In genomic region chr14:24240831-24241230, GRCm38 (mm10) we compare ENCODE assay signal across 24 mouse cellular contexts. TPM values are rescaled to one million over a fixed set of nuclear protein-coding genes. Genes with fewer than 3 reads are reported as not detected.
DNase-seq lines count a peak whose midpoint lies in the region; ATAC-seq and TF ChIP-seq lines count a peak whose summit lies in the region.
"Had no signal": no experiment of that assay in that cellular context is flagged by ENCODE, and none has a peak within 500 bp of the region (broad histone marks: within the 10 kb centered on the region; RNA-seq: fewer than 3 reads in every experiment).

No protein-coding gene starts in this region.

- no peak for ATAC-seq in kidney, embryonic 16.5 days (ENCODE audit: low FRiP score, low TSS enrichment)
- no peak for ATAC-seq in kidney, embryonic 15.5 days (replicated peaks; ENCODE audit: low FRiP score)
- ATAC-seq: forebrain, embryonic 14.5 days had no signal

- no peak for TF ChIP-seq CTCF in kidney, adult 2 months (conservative IDR thresholded peaks at IDR 0.05; ENCODE audit: insufficient read depth, insufficient read length, low read depth, low read length)

- peaks cover 16% of the 10 kb centered on the region for H3K4me1 ChIP-seq in kidney, adult 2 months (ENCODE audit: control insufficient read depth, insufficient read depth, low read length)
- peaks cover 34% of the 10 kb centered on the region; the same call in 1 of the 2 replicates for H3K4me1 ChIP-seq in kidney, embryonic 16.5 days (ENCODE audit: insufficient read depth, low read length)
- H3K4me1 ChIP-seq in kidney, embryonic 15.5 days, result peaks cover 32% of the 10 kb centered on the region

- WGBS in kidney, adult 2 months, result 51% methylated on average over 6 of the region's 6 CpGs
- WGBS in kidney, embryonic 16.5 days, result 59% methylated on average over 6 of the region's 6 CpGs
- WGBS in kidney, embryonic 15.5 days, result 62% methylated on average over 6 of the region's 6 CpGs

- no peak overlapping the region for H3K4me3 ChIP-seq in kidney, adult 2 months (ENCODE audit: insufficient read depth, low read depth, low read length)
- H3K4me3 ChIP-seq in kidney, embryonic 16.5 days (ENCODE audit: low read length), result no peak overlapping the region
- H3K4me3 ChIP-seq in kidney, embryonic 15.5 days (replicated peaks), result no peak overlapping the region
- H3K4me3 ChIP-seq: embryonic facial prominence, embryonic 13.5 days; embryonic facial prominence, embryonic 15.5 days; erythroblast, embryonic 14.5 days; forebrain, embryonic 10.5 days; forebrain, embryonic 12.5 days had no signal

- H3K27me3 ChIP-seq in kidney, adult 2 months (replicated peaks; ENCODE audit: control insufficient read depth, insufficient read depth, low read length), result no peaks in the 10 kb centered on the region
- H3K27me3 ChIP-seq in kidney, embryonic 16.5 days (ENCODE audit: insufficient read depth, low read length), result no peaks in the 10 kb centered on the region
- H3K27me3 ChIP-seq in kidney, embryonic 15.5 days, result no peaks in the 10 kb centered on the region
- H3K27me3 ChIP-seq: embryonic facial prominence, embryonic 13.5 days; embryonic facial prominence, embryonic 15.5 days; forebrain, embryonic 12.5 days had no signal

- H3K4me2 ChIP-seq in kidney, embryonic 16.5 days (replicated peaks; ENCODE audit: low read depth, low read length), result no peak overlapping the region
- no peak overlapping the region for H3K4me2 ChIP-seq in kidney, embryonic 15.5 days
- H3K4me2 ChIP-seq: embryonic facial prominence, embryonic 13.5 days; embryonic facial prominence, embryonic 15.5 days; forebrain, embryonic 12.5 days had no signal

- peak; percentile 74 for DNase-seq in kidney, adult 2 months
- DNase-seq in kidney, postnatal 14 days, result peak; percentile 27
- no peak for DNase-seq in kidney, postnatal 10 days
- peak; percentile 43 to 66 for DNase-seq in kidney, postnatal 36 days
- DNase-seq: adrenal gland, adult 2 months; adrenal gland, postnatal 10 days; adrenal gland, postnatal 25 days; cerebellum, adult 11 months; cerebellum, adult 18-20 months; cerebellum, adult 8-10 months; cerebellum, adult 9-11 months; cerebellum, postnatal 14 days; cerebellum, postnatal 36 days; embryo, embryonic 11 days had no signal

- TF ChIP-seq POLR2A in kidney, adult 2 months (IDR thresholded peaks at IDR 0.05; ENCODE audit: low read depth, low read length), result no peak

- H3K27ac ChIP-seq in kidney, adult 2 months (ENCODE audit: insufficient read depth, low read depth, low read length), result 0 out of 2 replicates have a peak overlapping the region, but pooled peaks have one; percentile 25
- no peak overlapping the region for H3K27ac ChIP-seq in kidney, embryonic 16.5 days (ENCODE audit: low read length)
- no peak overlapping the region for H3K27ac ChIP-seq in kidney, embryonic 15.5 days
- H3K27ac ChIP-seq: embryonic facial prominence, embryonic 13.5 days; embryonic facial prominence, embryonic 15.5 days; forebrain, embryonic 10.5 days; forebrain, embryonic 12.5 days had no signal

- no peaks in the 10 kb centered on the region for H3K36me3 ChIP-seq in kidney, adult 2 months (ENCODE audit: control insufficient read depth, insufficient read depth, low read length)
- H3K36me3 ChIP-seq in kidney, embryonic 16.5 days (ENCODE audit: insufficient read depth, low read length), result peaks cover 6% of the 10 kb centered on the region; the same call in 1 of the 2 replicates
- H3K36me3 ChIP-seq in kidney, embryonic 15.5 days, result peaks cover 14% of the 10 kb centered on the region

- H3K9ac ChIP-seq in kidney, embryonic 16.5 days (replicated peaks; ENCODE audit: low read length), result no peak overlapping the region
- no peak overlapping the region for H3K9ac ChIP-seq in kidney, embryonic 15.5 days
- H3K9ac ChIP-seq: embryonic facial prominence, embryonic 13.5 days; embryonic facial prominence, embryonic 15.5 days; forebrain, embryonic 12.5 days had no signal

- no peaks in the 10 kb centered on the region for H3K9me3 ChIP-seq in kidney, embryonic 16.5 days (ENCODE audit: low read length)
- H3K9me3 ChIP-seq in kidney, embryonic 15.5 days (replicated peaks), result no peaks in the 10 kb centered on the region
- H3K9me3 ChIP-seq: embryonic facial prominence, embryonic 13.5 days; embryonic facial prominence, embryonic 15.5 days; forebrain, embryonic 10.5 days; forebrain, embryonic 12.5 days had no signal

RNA-seq across cellular contexts. Expression of gene Dlg5, which starts 4.9 kb away (rescaled TPM):
- polyA plus RNA-seq in kidney, adult 2 months (2012; rRNA removed), result 31.0 and 37.3 TPM in 2 replicates
- polyA plus RNA-seq in kidney, embryonic 16.5 days (2015; fragmentation: Nextera tagmentation; extraction: Ambion mirVana), result 13.7 and 15.9 TPM in 2 replicates
- polyA plus RNA-seq in kidney, embryonic 15.5 days (2015; fragmentation: Nextera tagmentation; extraction: Ambion mirVana), result 14.5 and 18.6 TPM in 2 replicates

RNA-seq across cellular contexts. Expression of gene E330034G19Rik, which starts 52.2 kb away (rescaled TPM):
- polyA plus RNA-seq in kidney, adult 2 months (2012; rRNA removed), result not detected in 2 replicates
- not detected in 2 replicates for polyA plus RNA-seq in kidney, embryonic 16.5 days (2015; fragmentation: Nextera tagmentation; extraction: Ambion mirVana)
- polyA plus RNA-seq in kidney, embryonic 15.5 days (2015; fragmentation: Nextera tagmentation; extraction: Ambion mirVana), result not detected in 2 replicates
- polyA plus RNA-seq: adrenal gland, adult 2 months; C2C12; embryonic facial prominence, embryonic 11.5 days; embryonic facial prominence, embryonic 13.5 days; erythroblast, embryonic 14.5 days; forebrain, embryonic 10.5 days; forebrain, embryonic 12.5 days; forebrain, embryonic 14.5 days had no signal
